Mouse (Mus musculus) megakaryocyte-erythroid progenitor cell, adult 5 weeks (primary cell): ENCODE data around the gene Ddx46. TPM values are rescaled to one million over a fixed set of nuclear protein-coding genes. Genes with fewer than 3 reads are reported as not detected.

Experiments
- polyA plus RNA-seq: library from polyadenylated mRNA; stranded (reverse); fragments of >175 nt; gene quantifications from 2 replicates; pipeline ENCODE4 v1.2.3, GENCODE M21; 2012

Ddx46 gene
- 21.0 and 37.2 TPM in 2 replicates for polyA plus RNA-seq

DNA sequence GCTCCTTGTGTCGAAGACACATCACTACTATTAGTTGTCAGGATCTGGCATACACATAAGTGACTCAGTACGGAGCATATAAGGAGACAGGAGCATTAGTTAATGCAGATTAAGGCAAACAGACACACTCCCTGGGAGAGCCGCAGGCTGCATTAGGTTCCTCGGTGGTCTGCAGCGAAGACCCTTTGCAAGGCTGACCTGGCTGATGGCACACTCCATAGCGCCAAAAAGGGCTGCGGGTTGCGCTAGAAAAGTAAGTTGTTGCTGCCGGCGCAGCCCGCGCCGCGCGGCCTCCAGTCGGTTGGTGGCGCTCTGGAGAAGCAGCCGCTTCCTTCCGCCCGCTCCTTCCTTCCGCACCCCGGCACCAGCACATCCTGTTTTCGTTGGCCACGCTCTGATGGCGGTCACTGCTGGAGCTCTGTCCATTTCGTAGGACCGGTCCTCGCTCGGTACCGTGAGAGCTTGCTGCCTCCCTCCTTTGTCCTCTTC lies at the start of gene Ddx46:
Gene Ddx46, plus strand, starts transcription at position 389 of the 489 bp plus-strand sequence.

DNA sequence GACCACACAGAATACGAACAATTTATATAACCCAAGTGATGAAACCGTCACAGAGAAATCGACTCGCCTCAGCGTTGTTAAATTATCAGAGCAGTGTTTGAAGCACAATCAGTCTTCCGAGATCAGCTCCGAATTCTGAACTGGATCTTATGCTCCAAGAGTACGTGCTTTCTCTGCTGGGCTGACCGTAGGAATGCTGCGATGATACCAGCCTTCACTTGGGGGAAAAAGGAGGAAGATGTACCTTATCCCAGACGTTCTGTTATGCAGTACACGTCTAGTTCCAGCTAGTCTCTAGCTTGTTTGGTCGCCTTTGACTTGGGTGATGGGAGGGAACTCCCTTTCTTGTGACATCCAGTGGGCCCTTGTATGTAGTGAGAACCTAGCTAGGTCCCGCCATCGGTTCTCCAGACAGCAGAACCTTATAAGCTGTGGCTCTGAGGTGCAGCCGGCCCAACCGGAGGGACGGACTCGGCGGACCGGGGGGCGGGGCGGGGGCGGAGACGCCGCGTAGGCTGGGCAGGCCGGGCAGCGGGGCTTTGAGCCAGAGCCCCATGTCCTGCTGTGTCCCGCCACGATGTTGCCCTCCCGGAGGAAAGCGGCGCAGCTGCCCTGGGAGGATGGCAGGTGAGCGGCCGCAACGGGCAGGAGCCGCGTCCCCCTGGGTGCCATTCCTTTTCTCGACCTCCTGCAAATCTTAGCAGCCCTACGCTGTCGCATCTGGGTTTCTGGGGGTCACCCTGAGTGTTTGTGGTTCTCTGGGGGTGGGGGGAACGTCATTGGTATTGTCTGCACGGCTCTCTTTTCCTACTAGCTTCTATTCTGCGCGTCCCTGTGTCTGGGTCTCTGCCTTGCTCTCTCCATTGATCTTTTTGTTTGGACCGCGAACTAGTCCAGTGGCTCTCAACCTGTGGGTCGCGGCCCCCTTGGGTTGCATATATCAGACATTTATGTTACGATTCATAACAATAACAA lies 35.0 kb upstream of the Ddx46 start, which contains the start of gene B4galt7:
Gene B4galt7, plus strand, starts transcription at position 331 of the 975 bp plus-strand sequence.

DNA sequence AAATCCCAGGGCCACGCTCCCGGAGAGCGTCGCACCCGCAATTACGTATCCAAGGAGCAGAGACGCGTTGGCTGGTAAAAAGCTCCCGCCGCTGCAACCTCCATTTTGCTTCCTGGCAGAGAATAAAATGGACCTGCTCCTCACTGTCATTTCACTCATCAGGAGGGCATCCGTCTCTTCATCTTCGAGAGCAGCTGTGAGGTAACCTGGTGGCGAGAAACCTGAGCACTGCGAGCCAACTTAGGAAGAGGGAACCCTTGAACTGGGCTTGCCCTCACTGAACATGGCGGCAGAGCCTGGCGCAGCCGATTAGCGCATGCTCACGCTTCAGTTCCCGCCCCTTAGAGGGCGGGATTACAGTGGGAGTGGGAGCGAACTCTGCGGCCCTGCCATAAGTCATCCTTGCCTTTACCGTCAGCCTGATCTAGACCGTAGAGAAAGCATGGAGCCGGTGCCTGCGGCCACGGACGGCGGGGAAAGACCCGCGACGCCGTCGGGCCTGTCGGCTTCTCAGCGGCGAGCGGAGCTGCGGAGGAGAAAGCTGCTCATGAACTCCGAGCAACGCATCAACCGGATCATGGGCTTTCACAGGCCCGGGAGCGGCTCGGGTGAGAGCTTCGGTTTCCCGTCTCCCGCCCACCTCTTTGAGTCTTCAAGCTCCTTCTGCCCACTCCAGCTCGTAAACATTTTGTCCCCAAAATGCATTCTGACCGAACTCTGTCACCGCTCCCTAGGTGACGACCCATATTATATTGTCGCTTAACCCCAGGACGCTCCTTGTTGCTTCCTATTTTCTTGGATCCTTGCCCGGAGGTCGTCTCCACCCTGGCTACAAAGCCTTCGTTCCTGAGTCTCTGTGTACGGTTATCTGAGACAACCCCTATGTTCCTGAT lies 11.9 kb upstream of the Ddx46 start, which contains the start of gene Caml:
Gene Caml, plus strand, starts transcription at position 357 of the 893 bp plus-strand sequence.

DNA sequence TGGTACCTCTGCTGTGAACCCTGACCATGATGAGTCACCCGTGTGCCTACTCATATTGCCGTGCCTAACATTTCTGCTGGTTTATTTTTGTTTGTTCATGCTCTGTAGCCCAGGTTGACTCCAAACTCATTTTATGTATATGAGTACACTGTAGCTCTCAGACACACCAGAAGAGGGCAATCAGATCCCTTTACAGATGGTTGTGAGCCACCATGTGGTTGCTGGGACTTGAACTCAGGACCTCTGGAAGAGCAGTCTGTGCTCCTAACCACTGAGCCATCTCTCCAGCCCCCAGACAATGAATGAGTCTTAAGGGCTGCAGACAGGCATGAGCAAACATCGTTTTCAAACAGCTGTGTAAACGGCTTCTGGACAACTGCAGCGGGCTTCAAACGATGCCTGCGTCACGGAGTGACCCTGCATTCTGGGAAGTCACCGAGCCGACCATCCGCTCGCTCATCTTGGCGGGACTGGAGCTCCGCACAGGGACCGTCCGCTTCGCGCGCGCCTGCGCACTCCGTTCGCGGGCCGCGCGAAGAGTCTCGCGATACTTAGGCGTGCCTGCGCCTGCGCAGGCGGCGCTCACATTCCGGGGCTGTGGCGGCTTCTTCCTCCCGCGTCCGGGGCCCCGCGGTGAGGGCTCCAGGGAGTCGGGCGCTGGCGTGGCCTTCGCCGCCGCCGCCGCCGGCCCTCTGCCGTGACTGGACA lies 57.9 kb downstream of the Ddx46 start, which contains the start of gene B230219D22Rik:
Gene B230219D22Rik, plus strand, starts transcription at position 590 of the 708 bp plus-strand sequence.

DNA sequence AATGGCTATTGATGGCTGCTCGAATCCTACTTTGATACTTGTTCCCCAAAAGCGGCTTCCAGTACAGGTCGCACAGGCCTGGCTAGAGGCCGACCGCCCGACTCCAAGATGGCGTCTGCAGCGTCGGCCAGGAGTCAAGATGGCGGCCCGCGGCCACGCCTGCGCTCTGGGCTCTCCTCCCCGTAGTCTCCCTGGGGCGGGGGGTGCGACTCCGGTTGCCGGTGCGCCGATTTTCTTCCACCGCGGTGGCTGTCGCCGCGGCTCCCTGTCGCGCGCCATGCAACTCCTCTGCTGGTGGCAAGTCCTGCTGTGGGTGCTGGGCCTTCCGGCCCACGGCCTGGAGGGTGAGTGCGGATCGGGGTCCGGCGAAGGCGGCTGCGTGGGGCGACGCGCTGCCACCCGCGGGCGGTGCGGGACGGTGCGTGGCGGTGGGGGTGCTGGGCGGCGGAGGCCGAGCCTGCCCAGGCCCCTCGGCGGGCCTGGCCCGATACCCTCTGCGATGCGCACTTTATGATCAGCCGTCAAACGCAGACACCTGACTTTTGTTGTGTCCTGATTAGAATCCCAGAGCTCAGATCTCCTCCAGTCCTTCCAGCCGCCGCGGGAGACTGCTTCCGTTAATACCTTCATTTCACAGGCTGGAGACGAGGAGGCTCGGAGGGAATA lies 79.8 kb downstream of the Ddx46 start, which contains the start of gene Txndc15:
Gene Txndc15, plus strand, starts transcription at position 150 of the 666 bp plus-strand sequence.

DNA sequence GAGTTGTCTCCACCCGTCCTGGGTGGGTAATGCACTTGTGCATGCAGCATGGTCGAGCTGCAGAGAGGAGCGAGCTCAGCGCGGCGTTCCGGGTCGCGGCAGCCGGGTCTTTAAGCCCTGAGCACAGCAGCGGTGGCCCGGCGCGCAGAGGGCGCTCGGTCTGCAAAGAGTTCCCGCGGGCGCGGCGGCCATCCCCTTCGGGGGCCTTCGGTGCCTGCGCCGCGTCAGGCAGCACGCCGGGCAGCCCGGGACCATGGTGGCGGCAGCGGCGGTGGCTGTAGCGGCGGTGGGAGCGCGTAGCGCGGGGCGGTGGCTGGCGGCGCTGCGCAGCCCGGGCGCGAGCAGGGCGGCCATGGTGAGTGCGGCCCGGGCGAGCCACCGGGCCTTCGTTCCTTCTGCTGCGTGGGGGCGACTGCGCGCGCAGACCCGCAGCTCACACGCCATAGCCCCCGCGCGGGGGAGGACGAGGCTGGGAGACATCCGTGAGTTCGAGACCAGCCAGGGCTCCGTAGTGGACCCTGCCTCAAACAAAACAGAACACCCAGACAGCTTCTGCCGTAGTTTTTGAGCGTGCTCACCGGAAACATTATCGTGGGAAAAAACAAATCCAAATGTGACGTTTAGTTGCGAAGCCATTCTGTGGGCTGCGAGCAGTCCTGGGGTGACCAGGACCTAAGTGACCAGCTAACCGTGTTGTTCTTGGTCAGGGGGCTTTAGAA lies 92.5 kb downstream of the Ddx46 start, which contains the start of gene Pcbd2:
Gene Pcbd2, plus strand, starts transcription at position 249 of the 719 bp plus-strand sequence.

Other genes with a start within 250 kb of the Ddx46 start
- gene Slc34a1, start 236.8 kb upstream of the Ddx46 start, polyA plus RNA-seq: 0.29 and 0.36 TPM in 2 replicates
- gene Pfn3, start 219.8 kb upstream of the Ddx46 start, polyA plus RNA-seq: not detected in 2 replicates
- 0.49 TPM in 1 of 2 replicates, not detected in the other for gene F12, start 208.2 kb upstream of the Ddx46 start, polyA plus RNA-seq
- 84.4 and 86.7 TPM in 2 replicates for gene Grk6, start 190.0 kb upstream of the Ddx46 start, polyA plus RNA-seq
- gene Prr7, start 170.8 kb upstream of the Ddx46 start, polyA plus RNA-seq: 17.3 and 18.6 TPM in 2 replicates
- 6.1 and 8.7 TPM in 2 replicates for gene Dbn1, start 146.9 kb upstream of the Ddx46 start, polyA plus RNA-seq
- gene Pdlim7, start 121.4 kb upstream of the Ddx46 start, polyA plus RNA-seq: 79.3 and 93.6 TPM in 2 replicates
- 193 and 354 TPM in 2 replicates for gene Dok3, start 105.7 kb upstream of the Ddx46 start, polyA plus RNA-seq
- 108 and 132 TPM in 2 replicates for gene Ddx41, start 98.4 kb upstream of the Ddx46 start, polyA plus RNA-seq
- 99.9 and 120 TPM in 2 replicates for gene Fam193b, start 63.9 kb upstream of the Ddx46 start, polyA plus RNA-seq
- 247 and 261 TPM in 2 replicates for gene Tmed9, start 61.3 kb upstream of the Ddx46 start, polyA plus RNA-seq
- 31.0 and 33.7 TPM in 2 replicates for gene B4galt7, start 35.1 kb upstream of the Ddx46 start, polyA plus RNA-seq
- gene Caml, start 12.0 kb upstream of the Ddx46 start, polyA plus RNA-seq: 56.9 and 76.9 TPM in 2 replicates
- 19.1 and 19.5 TPM in 2 replicates for gene B230219D22Rik, start 58.1 kb downstream of the Ddx46 start, polyA plus RNA-seq
- gene Txndc15, start 79.6 kb downstream of the Ddx46 start, polyA plus RNA-seq: 26.2 and 27.5 TPM in 2 replicates
- gene Pcbd2, start 92.3 kb downstream of the Ddx46 start, polyA plus RNA-seq: 57.3 and 57.7 TPM in 2 replicates
- not detected in 2 replicates for gene Catsper3, start 149.5 kb downstream of the Ddx46 start, polyA plus RNA-seq
- 0.09 TPM in 1 of 2 replicates, not detected in the other for gene Pitx1, start 201.2 kb downstream of the Ddx46 start, polyA plus RNA-seq